Mouse (Mus musculus) lung, postnatal 0 days (tissue): ENCODE results near the gene Ppp2r5e. TPM values are rescaled to one million over a fixed set of nuclear protein-coding genes. Genes with fewer than 3 reads are reported as not detected.
"Not testable (repeated sequence)": the region's sequence is repeated elsewhere in the genome, so short reads cannot be mapped to it uniquely, and the experiment has no call there.

Experiments used
- ATAC-seq: fragments of 200-750 bp; cut with Nextera tagmentation; 2 replicates; pipeline ENCODE4 v1.8.0; 2017; ENCODE audit warnings: moderate library complexity
- DNase-seq: peaks from one replicate; pipeline ENCODE4 v3.0.0-alpha.2; 2016; ENCODE audit warnings: low spot score
- H3K27ac ChIP-seq: fragments of 300-500 bp; sonication (generic); 2 replicates; pipeline ENCODE4 v1.5.1; 2014; ENCODE audit warnings: antibody characterized with exemption, mild to moderate bottlenecking, low read length, mixed read lengths
- H3K27me3 ChIP-seq: fragments of 300-500 bp; sonication (generic); replicated peaks from 2 replicates; pipeline ENCODE4 v1.6.1; 2014; ENCODE audit warnings: low read length, mixed read lengths; ENCODE audit not compliant: insufficient read depth
- H3K36me3 ChIP-seq: fragments of 300-500 bp; sonication (generic); 2 replicates; pipeline ENCODE4 v1.6.1; 2014; ENCODE audit warnings: low read length, mixed read lengths; ENCODE audit not compliant: insufficient read depth
- H3K4me1 ChIP-seq: fragments of 300-500 bp; sonication (generic); 2 replicates; pipeline ENCODE4 v1.6.1; 2014; ENCODE audit warnings: antibody characterized with exemption, low read depth, low read length, mixed read lengths; ENCODE audit not compliant: insufficient read depth
- H3K4me2 ChIP-seq: fragments of 300-500 bp; sonication (generic); replicated peaks from 2 replicates; pipeline ENCODE4 v1.6.1; 2014; ENCODE audit warnings: low read depth, mild to moderate bottlenecking, low read length, moderate library complexity, mixed read lengths
- H3K4me3 ChIP-seq: fragments of 300-500 bp; sonication (generic); 2 replicates; pipeline ENCODE4 v1.5.1; 2014; ENCODE audit warnings: low read depth, low read length
- H3K9ac ChIP-seq: fragments of 300-500 bp; sonication (generic); replicated peaks from 2 replicates; pipeline ENCODE4 v1.6.1; 2014; ENCODE audit warnings: low read depth, mild to moderate bottlenecking
- H3K9me3 ChIP-seq: fragments of 300-500 bp; sonication (generic); 2 replicates; pipeline ENCODE4 v1.6.1; 2016; ENCODE audit warnings: low read length, mixed read lengths
- CTCF ChIP-seq: IDR thresholded peaks from 2 replicates; pipeline ENCODE4 v1.5.1; 2016; ENCODE audit warnings: antibody characterized with exemption, mild to moderate bottlenecking
- EP300 ChIP-seq: IDR thresholded peaks from 2 replicates; pipeline ENCODE4 v1.6.1; 2016; ENCODE audit warnings: antibody characterized with exemption, mild to moderate bottlenecking, control low read depth
- WGBS: fragments of 180-500 bp; shearing (Covaris S2); extraction: QIAGEN DNeasy Blood & Tissue Kit; methylation state at CpG from one replicate; pipeline ENCODE4 v1.1.7; 2014; 5-methylcytosine and 5-hydroxymethylcytosine counted together
- polyA plus RNA-seq: library from polyadenylated mRNA; unstranded; fragments of >200 nt; fragmentation: Nextera tagmentation; extraction: Ambion mirVana; gene quantifications from 2 replicates; pipeline ENCODE4 v1.2.1, GENCODE M21; 2015

Ppp2r5e gene
- polyA plus RNA-seq, 1 experiment from 2014 or later = 13.3 TPM

GRCm38 (mm10) chr12:75492549-75493327, 103.3 kb downstream of the Ppp2r5e start:
- no peak for ATAC-seq
- DNase-seq = no peak
- Histone ChIP-seq H3K27me3 (no peaks in the 10 kb centered on the region), H3K4me3 (no peak overlapping the region), H3K4me2 (no peak overlapping the region), H3K27ac (no peak overlapping the region), H3K36me3 (no peaks in the 10 kb centered on the region), H3K9me3 (no peaks in the 10 kb centered on the region), H3K9ac (no peak overlapping the region), H3K4me1 (no peaks in the 10 kb centered on the region)
- 39% methylated on average over 3 of the region's 3 CpGs for WGBS
- TF ChIP-seq CTCF (no peak), EP300 (no peak)

DNA sequence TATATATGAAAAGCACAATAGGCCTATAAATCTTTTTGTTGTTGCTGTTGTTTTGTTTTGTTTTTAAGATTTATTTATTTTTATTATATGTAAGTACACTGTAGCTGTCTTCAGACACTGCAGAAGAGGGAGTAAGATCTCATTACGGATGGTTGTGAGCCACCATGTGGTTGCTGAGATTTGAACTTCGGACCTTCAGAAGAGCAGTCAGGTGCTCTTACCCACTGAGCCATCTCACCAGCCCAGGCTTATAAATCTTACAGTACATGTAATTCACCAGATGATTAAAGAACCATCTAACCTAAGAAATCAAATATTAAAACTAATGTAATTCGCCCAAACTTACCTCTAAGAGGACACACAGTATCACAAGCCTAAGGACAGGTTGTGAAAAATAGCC, 103.9 kb downstream of the Ppp2r5e start:
- not testable (repeated sequence) for H3K4me1 ChIP-seq, DNase-seq, H3K9ac ChIP-seq, H3K4me2 ChIP-seq, H3K9me3 ChIP-seq, H3K27me3 ChIP-seq, ATAC-seq, H3K27ac ChIP-seq, H3K4me3 ChIP-seq, H3K36me3 ChIP-seq
- WGBS = 92% methylated on average over 3 of the region's 3 CpGs

GRCm38 (mm10) chr12:75487500-75487899, 108.5 kb downstream of the Ppp2r5e start:
- 0 out of 2 replicates have a peak overlapping the region, but pooled peaks have one; percentile 34 for H3K27ac ChIP-seq
- H3K4me1 ChIP-seq = 0 out of 2 replicates have a peak, but pooled peaks cover 3% of the 10 kb centered on the region
- 66% methylated on average over 2 of the region's 2 CpGs for WGBS
- H3K9me3 ChIP-seq = no peaks in the 10 kb centered on the region
- H3K27me3 ChIP-seq = no peaks in the 10 kb centered on the region
- no peak overlapping the region for H3K4me2 ChIP-seq
- DNase-seq = no peak
- ATAC-seq = no peak
- TF ChIP-seq EP300 (no peak), CTCF (no peak)
- no peak overlapping the region for H3K9ac ChIP-seq
- H3K36me3 ChIP-seq = no peaks in the 10 kb centered on the region
- no peak overlapping the region for H3K4me3 ChIP-seq

GRCm38 (mm10) chr12:75486568-75487286, 109.3 kb downstream of the Ppp2r5e start:
- H3K4me1 ChIP-seq = 0 out of 2 replicates have a peak, but pooled peaks cover 3% of the 10 kb centered on the region
- no peak overlapping the region for H3K4me3 ChIP-seq
- DNase-seq (peak; percentile 59), ATAC-seq (no peak)
- 95% methylated on average over 3 of the region's 3 CpGs for WGBS
- H3K9ac ChIP-seq = no peak overlapping the region
- TF ChIP-seq CTCF (no peak), EP300 (no peak)
- H3K4me2 ChIP-seq = no peak overlapping the region
- H3K36me3 ChIP-seq = no peaks in the 10 kb centered on the region
- H3K27ac ChIP-seq = no peak overlapping the region
- H3K9me3 ChIP-seq = no peaks in the 10 kb centered on the region
- H3K27me3 ChIP-seq = no peaks in the 10 kb centered on the region

DNA sequence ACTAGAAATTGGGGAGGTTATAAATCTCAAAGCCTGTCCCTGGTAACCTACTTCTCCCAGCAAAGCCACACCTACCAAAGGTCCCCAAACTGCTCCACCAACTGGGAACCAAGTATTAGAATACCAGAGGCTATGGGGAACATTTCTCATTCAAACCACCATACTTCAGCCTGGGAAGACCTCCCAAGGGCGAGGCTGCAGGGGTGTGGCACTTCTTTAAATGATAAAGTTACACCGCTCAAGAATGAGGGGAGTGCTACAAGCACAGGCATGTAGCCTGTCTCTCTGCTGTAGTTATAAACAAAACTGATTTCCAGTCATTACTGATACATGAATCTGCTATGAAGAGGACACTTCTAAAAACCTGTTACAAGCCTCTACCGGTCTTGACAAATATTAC, 113.3 kb downstream of the Ppp2r5e start:
- H3K36me3 ChIP-seq = no peaks in the 10 kb centered on the region
- H3K4me1 ChIP-seq = peaks cover 3% of the 10 kb centered on the region; the same call in 1 of the 2 replicates
- H3K4me3 ChIP-seq = no peak overlapping the region
- no peak for DNase-seq
- no peak overlapping the region for H3K9ac ChIP-seq
- no peak overlapping the region for H3K4me2 ChIP-seq
- no peak overlapping the region for H3K27ac ChIP-seq
- no peaks in the 10 kb centered on the region for H3K9me3 ChIP-seq
- no peak for ATAC-seq
- no peak for TF ChIP-seq CTCF
- H3K27me3 ChIP-seq = no peaks in the 10 kb centered on the region
- 78% methylated on average over 3 of the region's 3 CpGs for WGBS

- Histone ChIP-seq H3K9ac (no peak overlapping the region), H3K27ac (no peak overlapping the region), H3K4me1 (peaks cover 3% of the 10 kb centered on the region; the same call in 1 of the 2 replicates), H3K4me2 (no peak overlapping the region), H3K4me3 (no peak overlapping the region), H3K9me3 (no peaks in the 10 kb centered on the region), H3K36me3 (no peaks in the 10 kb centered on the region), H3K27me3 (no peaks in the 10 kb centered on the region)
- TF ChIP-seq EP300 (no peak), CTCF (no peak)
- WGBS = 87% methylated on average over 4 of the region's 4 CpGs
- ATAC-seq = no peak
- no peak for DNase-seq
These were observed 114.0 kb downstream of the Ppp2r5e start for GRCm38 (mm10) chr12:75482015-75482414.
